Mouse (Mus musculus) embryonic facial prominence, embryonic 10.5 days (tissue): ENCODE measurements around the gene Gtf2h5. TPM values are rescaled to one million over a fixed set of nuclear protein-coding genes. Genes with fewer than 3 reads are reported as not detected.

Experiments
- DNase-seq: peaks from one replicate; pipeline ENCODE4 v3.0.0-alpha.2; 2017; ENCODE audit warnings: low spot score
- H3K27ac ChIP-seq: fragments of 300-500 bp; sonication (generic); replicated peaks from 2 replicates; pipeline ENCODE4 v1.5.1; 2016; ENCODE audit warnings: mild to moderate bottlenecking
- H3K27me3 ChIP-seq: fragments of 300-500 bp; sonication (generic); replicated peaks from 2 replicates; pipeline ENCODE4 v1.6.1; 2016; ENCODE audit warnings: low read depth, mild to moderate bottlenecking; ENCODE audit not compliant: poor library complexity, severe bottlenecking
- H3K36me3 ChIP-seq: fragments of 300-500 bp; sonication (generic); replicated peaks from 2 replicates; pipeline ENCODE4 v1.6.1; 2016; ENCODE audit warnings: mild to moderate bottlenecking, moderate library complexity
- H3K4me1 ChIP-seq: fragments of 300-500 bp; sonication (generic); 2 replicates; pipeline ENCODE4 v1.6.1; 2016
- H3K4me3 ChIP-seq: fragments of 300-500 bp; sonication (generic); 2 replicates; pipeline ENCODE4 v1.5.1; 2016; ENCODE audit warnings: mild to moderate bottlenecking, moderate library complexity
- H3K9me3 ChIP-seq: fragments of 300-500 bp; sonication (generic); 2 replicates; pipeline ENCODE4 v1.6.1; 2016; ENCODE audit warnings: mild to moderate bottlenecking
- WGBS: fragments of 180-500 bp; shearing (Covaris S2); methylation state at CpG from one replicate; pipeline ENCODE4 v1.1.7; 2016; 5-methylcytosine and 5-hydroxymethylcytosine counted together
- polyA plus RNA-seq: library from polyadenylated mRNA; unstranded; fragments of >200 nt; fragmentation: Nextera tagmentation; extraction: Ambion mirVana; gene quantifications from 2 replicates; pipeline ENCODE4 v1.2.1, GENCODE M21; 2016

Gene Gtf2h5
- polyA plus RNA-seq, 1 experiment from 2014 or later: 169 TPM

DNA sequence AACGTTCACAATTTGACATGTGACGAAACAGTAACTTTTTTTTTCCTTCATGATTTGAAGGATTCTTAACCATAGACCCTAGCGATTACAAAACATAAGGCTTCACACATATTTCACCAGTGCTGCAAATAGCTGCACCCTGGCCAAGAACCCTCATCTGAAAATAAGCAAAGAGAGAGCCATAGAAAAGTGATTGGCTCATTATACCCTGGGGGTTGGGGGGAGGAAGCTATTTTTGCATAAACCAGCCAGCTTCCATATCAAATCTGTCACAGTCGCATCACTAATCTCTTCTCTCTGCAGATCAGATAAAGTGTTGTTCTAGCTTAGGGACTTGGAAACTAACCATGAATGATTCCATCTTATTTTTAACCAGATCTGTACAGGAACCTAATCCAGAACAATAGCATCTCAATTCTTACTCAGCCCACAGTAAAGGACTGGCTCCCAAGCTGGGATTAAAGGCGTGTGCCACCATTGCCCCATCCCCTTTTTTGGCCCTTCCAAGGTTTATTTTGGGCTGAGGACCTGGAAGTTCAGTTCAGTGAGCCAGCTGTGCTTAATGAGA is 3.8 kb downstream of the Gtf2h5 start:
- H3K27ac ChIP-seq: no peak overlapping the region
- H3K4me1 ChIP-seq: peaks cover 16% of the 10 kb centered on the region
- H3K9me3 ChIP-seq: no peaks in the 10 kb centered on the region
- DNase-seq: no peak
- whole genome bisulfite sequencing: 90% methylated on average over 5 of the region's 5 CpGs
- H3K4me3 ChIP-seq: no peak overlapping the region
- H3K36me3 ChIP-seq: peaks cover 56% of the 10 kb centered on the region
- H3K27me3 ChIP-seq: no peaks in the 10 kb centered on the region

DNA sequence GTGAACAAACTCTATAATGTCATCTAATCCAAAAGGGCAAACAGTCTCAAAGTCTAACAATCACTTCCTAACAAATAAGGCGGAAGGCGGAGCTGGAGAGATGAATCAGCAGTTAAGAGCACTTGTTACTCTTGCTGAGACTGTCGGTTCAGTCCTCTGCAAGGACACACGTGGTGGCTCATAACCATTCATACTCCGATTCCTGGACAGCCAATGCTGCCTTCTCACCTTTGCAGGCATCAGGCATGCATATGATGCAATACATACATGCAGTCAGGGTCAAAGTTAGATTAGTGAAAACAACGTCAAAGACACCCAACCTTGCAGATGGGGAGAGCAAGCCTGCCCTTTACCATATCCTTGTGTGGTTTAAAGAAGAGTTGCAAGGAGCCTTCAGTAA is 12.0 kb downstream of the Gtf2h5 start:
- H3K4me3 ChIP-seq: no peak overlapping the region
- no peak for DNase-seq
- H3K9me3 ChIP-seq: no peaks in the 10 kb centered on the region
- H3K36me3 ChIP-seq: peaks cover 18% of the 10 kb centered on the region
- no peaks in the 10 kb centered on the region for H3K27me3 ChIP-seq
- no peak overlapping the region for H3K27ac ChIP-seq
- no peaks in the 10 kb centered on the region for H3K4me1 ChIP-seq
- 90% methylated on average over 6 of the region's 6 CpGs for WGBS

GRCm38 (mm10) chr17:6095579-6095978 is 16.0 kb downstream of the Gtf2h5 start:
- no peak overlapping the region for H3K27ac ChIP-seq
- H3K4me1 ChIP-seq: no peaks in the 10 kb centered on the region
- no peak for DNase-seq
- H3K4me3 ChIP-seq: no peak overlapping the region
- peaks cover 1% of the 10 kb centered on the region; the same call in 1 of the 2 replicates for H3K36me3 ChIP-seq
- no peaks in the 10 kb centered on the region for H3K9me3 ChIP-seq
- no peaks in the 10 kb centered on the region for H3K27me3 ChIP-seq

- Histone ChIP-seq H3K27me3 (no peaks in the 10 kb centered on the region), H3K36me3 (no peaks in the 10 kb centered on the region), H3K4me3 (no peak overlapping the region), H3K4me1 (no peaks in the 10 kb centered on the region), H3K9me3 (no peaks in the 10 kb centered on the region), H3K27ac (no peak overlapping the region)
- 31% methylated on average over 4 of the region's 4 CpGs for WGBS
- peak; percentile 50 for DNase-seq
Measured at GRCm38 (mm10) chr17:6097884-6098283, 18.3 kb downstream of the Gtf2h5 start.

- H3K27me3 ChIP-seq: peaks cover 11% of the 10 kb centered on the region; the same call in 1 of the 2 replicates
- no peak overlapping the region for H3K27ac ChIP-seq
- no peaks in the 10 kb centered on the region for H3K9me3 ChIP-seq
- H3K4me1 ChIP-seq: peaks cover 6% of the 10 kb centered on the region; the same call in 1 of the 2 replicates
- WGBS: 92% methylated on average over 3 of the region's 3 CpGs
- H3K36me3 ChIP-seq: no peaks in the 10 kb centered on the region
- no peak overlapping the region for H3K4me3 ChIP-seq
- DNase-seq: no peak
Measured at GRCm38 (mm10) chr17:6102287-6102686, 22.7 kb downstream of the Gtf2h5 start.

- peaks cover 11% of the 10 kb centered on the region; the same call in 1 of the 2 replicates for H3K27me3 ChIP-seq
- no peaks in the 10 kb centered on the region for H3K36me3 ChIP-seq
- no peak overlapping the region for H3K4me3 ChIP-seq
- H3K27ac ChIP-seq: no peak overlapping the region
- 80% methylated on average over 6 of the region's 6 CpGs for WGBS
- no peak for DNase-seq
- H3K4me1 ChIP-seq: peaks cover 17% of the 10 kb centered on the region
- H3K9me3 ChIP-seq: no peaks in the 10 kb centered on the region
Measured at GRCm38 (mm10) chr17:6103566-6103965, 24.0 kb downstream of the Gtf2h5 start.

DNA sequence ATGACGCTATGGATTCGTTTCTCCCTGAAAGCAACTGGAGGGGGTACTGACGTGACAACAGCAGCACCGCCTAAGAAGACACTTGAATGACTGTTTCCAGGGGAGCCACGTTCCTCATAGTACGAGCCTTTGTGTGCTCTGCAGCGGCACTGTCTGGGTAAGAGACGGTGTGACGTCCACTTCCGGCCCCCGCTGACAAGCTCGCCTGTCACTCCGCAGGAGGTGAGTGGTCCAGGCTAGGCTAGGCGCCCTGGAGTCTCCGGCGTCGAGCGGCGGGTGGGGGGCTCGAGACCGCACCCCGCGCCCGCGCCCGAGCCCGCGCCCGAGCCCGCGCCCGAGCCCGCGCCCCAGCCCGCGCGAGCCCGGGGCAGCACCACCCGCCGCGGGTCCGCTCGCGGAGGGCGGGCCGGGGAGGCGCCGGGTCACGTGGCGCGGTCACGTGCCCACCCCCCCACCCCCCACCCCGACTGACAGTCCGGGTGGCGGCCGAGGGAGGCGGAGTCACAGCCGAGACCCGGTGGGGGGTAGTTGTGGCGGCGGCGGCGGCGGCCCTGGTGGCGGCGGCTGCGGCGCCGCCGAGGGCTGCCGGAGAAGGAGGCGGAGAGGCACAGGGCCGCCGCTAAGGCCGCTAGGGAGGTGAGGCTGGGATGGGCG is 26.9 kb downstream of the Gtf2h5 start, which contains the start of gene Tulp4:
Tulp4 (plus strand) TSS at position 77 of the 654 bp plus-strand sequence.
- WGBS: under 1% methylated on average over 74 of the region's 76 CpGs
- Histone ChIP-seq H3K36me3 (peaks cover 21% of the 10 kb centered on the region), H3K4me1 (peaks cover 28% of the 10 kb centered on the region), H3K4me3 (peak within 1 kb of the TSS; percentile 89), H3K27me3 (peaks cover 11% of the 10 kb centered on the region; the same call in 1 of the 2 replicates), H3K9me3 (no peaks in the 10 kb centered on the region), H3K27ac (peak within 1 kb of the TSS; percentile 98)
- DNase-seq: peak; percentile 94

DNA sequence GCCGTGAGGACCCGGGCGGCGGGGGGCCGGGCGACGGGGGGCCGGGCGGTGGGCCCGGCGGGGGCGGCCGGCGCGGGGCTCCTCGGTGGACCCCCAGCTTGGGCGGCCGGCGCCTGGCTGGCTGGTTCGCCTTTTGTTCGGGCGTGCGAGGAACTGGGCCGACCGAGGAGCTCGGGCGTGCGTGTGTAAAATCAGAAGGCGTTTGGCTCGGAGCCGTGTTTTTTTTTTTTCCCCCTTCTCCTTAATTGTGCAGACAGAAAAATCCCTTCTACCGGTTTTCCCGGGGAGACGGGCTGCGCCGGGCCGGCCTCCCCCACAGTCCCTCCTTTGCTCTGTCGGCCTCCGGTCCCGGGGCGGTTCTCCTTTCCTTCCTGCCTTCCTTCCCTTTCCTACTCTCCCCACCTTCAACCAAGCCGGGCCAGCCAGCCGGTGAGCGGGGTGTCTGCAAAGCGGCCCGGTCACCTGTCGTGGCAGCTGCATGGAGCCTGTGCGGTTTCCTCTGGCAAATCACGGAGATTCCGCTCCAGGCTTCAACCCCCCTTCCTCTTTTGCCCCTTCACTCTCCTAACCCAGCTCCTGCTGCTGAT is 27.5 kb downstream of the Gtf2h5 start:
- Histone ChIP-seq H3K9me3 (no peaks in the 10 kb centered on the region), H3K4me1 (peaks cover 28% of the 10 kb centered on the region), H3K4me3 (peak overlapping the region; percentile 89), H3K27ac (peak overlapping the region; percentile 98), H3K27me3 (peaks cover 11% of the 10 kb centered on the region; the same call in 1 of the 2 replicates), H3K36me3 (peaks cover 27% of the 10 kb centered on the region)
- peak; percentile 69 for DNase-seq
- WGBS: under 1% methylated on average over 50 of the region's 50 CpGs

GRCm38 (mm10) chr17:6108175-6108574 is 28.6 kb downstream of the Gtf2h5 start:
- 66% methylated on average over 7 of the region's 7 CpGs for WGBS
- Histone ChIP-seq H3K4me3 (peak overlapping the region; percentile 89), H3K9me3 (no peaks in the 10 kb centered on the region), H3K27me3 (peaks cover 11% of the 10 kb centered on the region; the same call in 1 of the 2 replicates), H3K4me1 (peaks cover 28% of the 10 kb centered on the region), H3K36me3 (peaks cover 33% of the 10 kb centered on the region), H3K27ac (no peak overlapping the region)
- no peak for DNase-seq

DNA sequence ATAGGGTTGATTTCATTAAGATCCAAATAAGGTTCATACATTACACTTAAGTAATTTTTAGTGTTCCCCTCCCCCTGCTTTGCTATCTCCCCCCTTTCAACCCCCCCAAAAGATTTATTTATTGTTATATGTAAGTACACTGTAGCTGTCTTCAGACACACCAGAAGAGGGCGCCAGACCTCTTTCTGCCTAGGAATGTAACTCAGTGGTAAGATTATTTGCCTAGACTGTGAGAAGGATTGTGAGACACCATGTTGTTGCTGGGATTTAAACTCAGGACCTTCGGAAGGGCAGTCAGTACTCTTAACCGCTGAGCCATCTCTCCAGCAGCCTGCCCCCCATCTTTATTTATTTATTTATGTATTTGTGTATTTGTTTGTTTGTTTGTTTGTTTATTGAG is 31.4 kb downstream of the Gtf2h5 start:
- 81% methylated on average over 3 of the region's 3 CpGs for WGBS
- no peak for DNase-seq
- peaks cover 56% of the 10 kb centered on the region for H3K36me3 ChIP-seq

DNA sequence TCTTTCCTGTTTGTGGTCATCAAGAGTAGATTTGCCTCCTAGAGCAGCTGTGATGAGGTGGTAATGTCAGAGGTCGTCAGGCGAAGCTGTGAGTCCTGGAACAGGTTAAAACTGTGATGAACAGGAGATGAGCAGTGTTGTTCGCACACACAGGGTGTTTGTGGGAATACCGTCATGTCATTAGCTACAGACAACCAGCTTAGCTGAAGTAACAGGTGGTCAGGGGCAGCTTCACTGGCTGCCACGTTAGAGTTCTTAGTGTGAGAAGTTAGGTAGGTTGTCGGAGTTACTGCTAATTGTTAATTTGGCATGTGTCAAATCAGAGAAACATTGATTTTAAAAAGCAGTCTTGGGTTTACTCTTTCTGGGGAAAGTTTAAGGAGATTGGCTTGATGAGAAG is 34.1 kb downstream of the Gtf2h5 start:
- H3K27me3 ChIP-seq: no peaks in the 10 kb centered on the region
- no peaks in the 10 kb centered on the region for H3K9me3 ChIP-seq
- H3K36me3 ChIP-seq: peaks cover 78% of the 10 kb centered on the region
- H3K27ac ChIP-seq: no peak overlapping the region
- H3K4me3 ChIP-seq: no peak overlapping the region
- WGBS: 86% methylated on average over 6 of the region's 6 CpGs
- peaks cover 14% of the 10 kb centered on the region for H3K4me1 ChIP-seq
- no peak for DNase-seq

More for the DNA sequence above, 31.4 kb downstream of the Gtf2h5 start:
- Histone ChIP-seq H3K4me1 (peaks cover 23% of the 10 kb centered on the region), H3K4me3 (no peak overlapping the region), H3K9me3 (no peaks in the 10 kb centered on the region), H3K27me3 (no peaks in the 10 kb centered on the region), H3K27ac (no peak overlapping the region)

DNA sequence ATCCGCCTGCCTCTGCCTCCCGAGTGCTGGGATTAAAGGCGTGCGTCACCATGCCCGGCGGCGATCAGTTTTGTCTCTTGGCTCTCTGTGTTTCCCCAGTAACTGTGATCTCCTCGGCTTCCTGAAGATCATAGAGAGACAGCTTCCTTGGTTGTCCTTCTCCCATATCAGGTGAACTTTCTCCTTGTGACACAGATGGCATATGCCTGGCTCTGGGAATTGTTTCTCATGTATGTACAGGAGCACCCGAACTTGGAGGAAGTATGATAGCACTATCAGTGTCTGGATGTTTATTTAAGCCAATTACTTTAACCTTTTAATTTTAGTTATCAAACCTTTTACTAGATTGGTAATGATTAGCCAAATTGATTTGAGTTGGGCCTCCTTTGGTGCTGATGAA is 35.5 kb downstream of the Gtf2h5 start:
- Histone ChIP-seq H3K36me3 (peaks cover 75% of the 10 kb centered on the region), H3K27me3 (no peaks in the 10 kb centered on the region), H3K9me3 (no peaks in the 10 kb centered on the region), H3K27ac (no peak overlapping the region), H3K4me1 (peaks cover 4% of the 10 kb centered on the region; the same call in 1 of the 2 replicates), H3K4me3 (no peak overlapping the region)
- 94% methylated on average over 9 of the region's 9 CpGs for WGBS
- DNase-seq: no peak
